Mouse (Mus musculus) lung, postnatal 10 days (tissue): Measurements from ENCODE around the gene Il18bp.

ENCODE experiments used
- DNase-seq: peaks from one replicate; pipeline ENCODE4 v3.0.0; 2021

Gene Il18bp

GRCm38 (mm10) chr7:102000921-102001630, 17.4 kb downstream of the Il18bp start:
- DNase-seq = peak; percentile 72

GRCm38 (mm10) chr7:102000296-102000695, 18.2 kb downstream of the Il18bp start:
- DNase-seq = no peak

DNA sequence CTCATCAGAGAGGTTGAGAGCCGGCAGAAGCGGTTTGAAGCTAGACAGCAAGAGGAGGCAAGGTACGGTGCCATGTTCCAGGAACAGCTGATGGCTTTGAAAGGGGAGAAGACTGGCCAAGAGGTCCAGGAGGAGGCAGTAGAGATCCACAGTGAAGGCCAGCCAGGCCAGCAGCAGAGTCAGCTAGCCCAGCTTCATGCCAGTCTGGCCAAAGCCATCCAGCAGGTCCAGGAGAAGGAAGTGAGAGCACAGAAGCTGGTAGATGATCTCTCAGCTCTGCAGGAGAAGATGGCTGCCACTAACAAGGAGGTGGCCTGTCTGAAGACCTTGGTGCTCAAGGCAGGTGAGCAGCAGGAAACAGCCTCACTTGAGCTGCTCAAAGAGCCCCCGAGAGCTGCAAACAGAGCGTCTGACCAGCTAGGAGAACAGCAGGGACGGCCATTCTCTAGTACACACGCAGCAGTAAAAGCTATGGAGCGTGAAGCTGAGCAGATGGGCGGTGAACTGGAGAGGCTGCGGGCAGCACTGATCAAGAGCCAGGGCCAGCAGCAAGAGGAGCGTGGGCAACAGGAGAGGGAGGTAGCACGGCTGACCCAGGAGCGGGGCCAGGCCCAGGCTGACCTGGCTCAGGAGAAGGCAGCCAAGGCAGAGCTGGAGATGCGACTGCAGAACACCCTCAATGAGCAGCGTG, 18.9 kb downstream of the Il18bp start:
- DNase-seq = no peak

GRCm38 (mm10) chr7:101998194-101998927, 20.1 kb downstream of the Il18bp start:
- DNase-seq = peak; percentile 93

DNA sequence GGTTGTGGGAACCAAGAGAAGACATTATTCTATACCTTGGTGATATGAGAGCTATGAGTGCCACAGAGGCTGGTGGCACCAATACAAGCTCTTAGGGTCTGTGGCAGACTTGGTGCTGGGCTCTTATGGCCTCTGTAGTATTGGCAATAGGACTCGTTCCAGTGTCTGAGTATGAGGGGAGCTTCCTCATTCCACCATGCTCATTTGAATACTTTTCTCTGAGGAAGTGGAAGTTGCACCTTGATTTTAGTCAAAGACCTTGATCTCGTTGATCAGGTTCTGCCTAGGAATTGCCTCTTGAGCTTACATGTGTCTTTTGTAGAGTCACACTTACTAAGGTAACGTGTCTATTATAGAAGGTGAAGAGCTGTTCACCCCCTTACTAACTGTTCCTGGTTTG, 24.2 kb downstream of the Il18bp start:
- no peak for DNase-seq

DNA sequence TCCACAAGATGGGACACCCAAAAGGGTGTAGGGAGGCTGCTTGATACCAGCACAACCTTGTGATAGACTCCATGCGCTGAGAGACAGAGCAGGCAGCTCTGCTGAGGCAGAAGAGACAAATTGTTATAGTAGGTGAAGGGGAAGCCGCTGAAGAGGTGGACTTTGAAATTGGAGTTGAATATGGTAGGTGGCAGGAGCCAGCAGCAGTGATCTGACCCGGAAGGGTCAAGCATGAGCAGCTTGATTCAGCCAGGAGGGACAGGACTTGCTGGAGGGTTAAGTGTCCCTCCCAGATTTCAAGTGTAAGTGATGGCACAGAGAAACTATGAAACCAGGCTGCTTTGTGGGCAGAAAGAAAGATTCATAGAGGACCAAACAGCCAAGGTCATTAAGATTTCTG, 33.4 kb downstream of the Il18bp start:
- DNase-seq = no peak

DNA sequence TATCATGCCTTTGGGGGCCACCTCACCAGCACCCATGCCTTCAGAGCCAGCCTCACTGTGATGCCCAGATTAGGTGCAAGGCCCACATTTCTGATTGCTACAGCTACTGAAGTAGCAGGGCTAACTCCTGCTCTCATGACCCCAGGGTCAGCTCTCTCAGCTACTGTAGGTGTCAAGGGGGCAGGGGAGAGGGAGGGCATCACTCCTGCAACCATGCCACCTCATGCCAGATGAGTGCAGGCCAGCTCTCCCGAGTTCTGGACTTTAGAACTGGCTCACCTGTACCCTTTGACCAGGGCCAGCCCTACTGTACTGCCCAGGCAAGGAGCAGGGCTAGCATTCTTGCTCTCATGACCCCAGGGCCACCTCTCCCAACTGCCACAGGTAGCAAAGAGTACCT, 35.8 kb downstream of the Il18bp start:
- DNase-seq = no peak

DNA sequence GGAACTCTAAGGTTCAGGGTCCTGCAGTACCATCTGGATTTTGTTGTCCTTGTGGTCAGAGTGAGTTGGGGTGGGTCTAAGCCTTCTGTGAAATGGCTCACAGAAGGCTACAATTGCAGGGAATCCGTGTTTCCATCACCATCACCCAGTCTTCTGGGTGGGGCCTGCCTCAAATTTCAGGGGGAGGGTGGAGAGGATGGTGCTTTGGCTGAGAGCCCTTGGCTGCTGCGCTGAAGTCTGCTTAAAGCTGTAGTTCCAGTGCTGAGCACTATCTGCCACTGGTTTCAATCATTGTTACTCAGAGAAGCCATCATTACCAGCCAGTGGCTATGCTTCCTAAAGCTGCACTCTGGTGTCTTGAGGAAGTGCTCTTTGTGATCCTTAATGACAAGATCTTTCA, 44.0 kb downstream of the Il18bp start:
- peak; percentile 73 for DNase-seq

GRCm38 (mm10) chr7:101973730-101974129, 44.8 kb downstream of the Il18bp start:
- no peak for DNase-seq

- no peak for DNase-seq
Observed at GRCm38 (mm10) chr7:101971721-101972120, 46.8 kb downstream of the Il18bp start.

- DNase-seq = peak; percentile 93
Observed at GRCm38 (mm10) chr7:101970821-101971461, 47.5 kb downstream of the Il18bp start.

DNA sequence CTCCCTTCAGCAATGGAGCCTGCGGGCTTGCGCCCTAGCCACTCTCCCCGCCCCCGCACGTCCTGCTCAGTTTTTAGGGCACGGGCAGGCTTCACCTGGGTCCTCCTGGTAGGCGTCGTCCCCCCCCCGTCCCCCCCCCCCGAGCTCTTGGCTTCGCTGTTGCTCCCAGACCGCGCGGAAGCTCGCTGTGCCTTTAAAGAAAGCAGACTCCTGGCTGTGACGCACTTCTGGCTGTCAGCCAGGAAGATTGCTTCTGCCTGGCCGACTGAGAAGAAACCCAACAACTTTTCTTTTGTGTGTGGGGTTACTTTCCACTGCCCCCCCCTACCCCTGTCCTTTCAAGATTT, 48.1 kb downstream of the Il18bp start:
- DNase-seq = peak; percentile 95

- peak; percentile 88 for DNase-seq
Observed at GRCm38 (mm10) chr7:101969694-101970428, 48.6 kb downstream of the Il18bp start.

DNA sequence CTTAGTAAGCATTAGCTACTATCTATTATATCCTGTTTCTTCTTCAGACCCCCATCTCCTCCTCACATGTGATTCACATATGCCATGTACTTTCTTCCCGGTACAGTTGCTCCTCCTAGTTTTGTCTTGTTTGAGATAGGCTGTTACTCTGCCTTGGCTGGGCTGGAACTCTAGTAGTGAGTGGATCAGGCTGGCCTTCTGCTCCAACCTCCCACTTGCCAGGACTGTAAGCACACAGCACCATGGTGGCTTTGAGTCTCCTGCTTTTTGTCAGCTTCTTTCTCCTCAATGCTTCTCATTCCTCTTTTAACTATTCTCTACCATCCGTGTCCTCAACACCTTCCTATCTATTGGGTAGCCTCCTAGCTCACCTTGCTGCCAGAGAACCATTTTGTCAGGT, 49.7 kb downstream of the Il18bp start:
- DNase-seq = no peak

GRCm38 (mm10) chr7:101967256-101967655, 51.2 kb downstream of the Il18bp start:
- peak; percentile 19 for DNase-seq

- DNase-seq = no peak
Observed at GRCm38 (mm10) chr7:101965606-101966005, 52.9 kb downstream of the Il18bp start.
